Mouse (Mus musculus): ENCODE measurements around the gene Kel. TPM values are rescaled to one million over a fixed set of nuclear protein-coding genes. Genes with fewer than 3 reads are reported as not detected.

Gene Kel
- total RNA-seq, 2 experiments from 2014 or later = not detected

DNA sequence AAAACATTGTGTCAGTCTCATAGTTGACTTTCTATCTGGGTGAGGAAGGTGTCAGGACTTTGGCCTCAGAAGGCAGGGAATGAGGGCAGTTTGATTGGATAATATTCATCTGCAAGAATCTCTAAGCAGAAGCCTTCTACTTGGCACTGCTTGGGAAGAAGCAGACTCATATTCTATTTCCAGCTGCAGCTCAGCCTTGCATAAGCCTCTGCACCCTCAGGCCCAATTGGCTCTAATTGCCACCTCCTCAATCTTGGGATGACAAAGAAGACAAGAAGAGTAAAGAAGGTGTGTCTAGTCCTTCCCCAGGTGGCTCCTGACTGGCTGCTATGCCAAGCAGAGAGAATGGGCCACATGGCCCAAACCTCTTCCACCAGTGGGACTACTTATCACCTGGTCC is 57.5 kb downstream of the Kel start:
- no peak for DNase-seq
- intact Hi-C loops (cut with DNase I) = no loop called here

DNA sequence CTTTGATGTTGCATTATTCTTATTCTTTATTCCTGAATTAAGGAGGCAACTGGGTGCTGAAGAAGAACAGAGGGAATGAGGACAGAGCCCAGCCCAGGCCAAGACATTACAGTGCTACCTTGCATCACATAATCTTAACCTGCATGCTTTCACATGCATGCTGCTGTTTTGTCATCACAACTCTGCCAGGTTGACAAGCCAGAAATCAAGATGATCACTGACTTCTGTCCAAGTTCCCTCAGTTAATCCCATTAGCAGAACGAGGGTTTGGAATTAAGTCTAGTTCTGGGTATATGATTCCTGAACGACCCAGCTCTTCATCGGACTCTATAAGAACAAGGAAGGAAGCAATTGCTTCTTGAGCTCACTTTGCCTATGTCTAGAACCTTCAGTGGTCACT is 57.9 kb downstream of the Kel start:
- intact Hi-C loops (cut with DNase I) = no loop called here
- DNase-seq = no peak

DNA sequence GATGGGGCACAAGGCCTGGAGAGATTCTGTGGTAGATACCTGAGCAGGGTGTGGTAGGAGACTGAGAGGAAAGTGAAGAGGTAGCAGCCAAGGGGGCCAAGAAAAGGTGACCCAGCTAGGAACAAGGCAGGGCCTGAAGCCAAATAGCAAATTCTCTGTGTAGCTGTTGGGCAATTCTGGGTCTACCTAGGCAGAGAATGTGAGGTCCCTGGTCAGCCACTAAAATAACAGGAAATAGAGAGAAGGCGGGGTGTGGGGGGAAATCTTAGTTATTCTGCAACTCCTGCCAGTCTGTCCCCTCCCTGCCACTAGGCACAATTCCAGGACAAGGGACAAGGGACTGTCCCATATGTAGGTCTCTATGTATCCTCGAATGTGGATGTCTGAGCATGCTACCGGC is 60.9 kb downstream of the Kel start:
- no peak for DNase-seq
- intact Hi-C loops (cut with DNase I) = no loop called here

DNA sequence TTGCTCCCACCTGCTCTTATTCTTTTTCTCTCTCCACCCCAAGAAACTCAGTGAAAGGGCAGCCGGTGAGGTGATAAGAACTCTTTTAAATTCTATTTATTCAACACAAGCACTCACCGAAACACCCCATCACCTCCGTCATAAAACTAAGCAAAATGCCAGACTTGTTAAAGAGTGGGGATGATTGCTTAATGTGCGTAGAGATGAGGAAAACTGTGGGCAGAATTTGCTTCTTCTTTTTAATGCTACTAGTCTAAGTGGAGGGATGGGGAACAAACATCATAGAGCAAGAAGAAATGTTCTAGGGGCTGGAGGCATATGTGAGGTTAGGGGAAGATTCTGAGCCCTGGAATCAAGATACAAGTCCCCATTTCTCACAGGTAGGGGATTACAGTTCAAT is 61.4 kb downstream of the Kel start:
- intact Hi-C loops (cut with DNase I) = no loop called here
- no peak for DNase-seq

DNA sequence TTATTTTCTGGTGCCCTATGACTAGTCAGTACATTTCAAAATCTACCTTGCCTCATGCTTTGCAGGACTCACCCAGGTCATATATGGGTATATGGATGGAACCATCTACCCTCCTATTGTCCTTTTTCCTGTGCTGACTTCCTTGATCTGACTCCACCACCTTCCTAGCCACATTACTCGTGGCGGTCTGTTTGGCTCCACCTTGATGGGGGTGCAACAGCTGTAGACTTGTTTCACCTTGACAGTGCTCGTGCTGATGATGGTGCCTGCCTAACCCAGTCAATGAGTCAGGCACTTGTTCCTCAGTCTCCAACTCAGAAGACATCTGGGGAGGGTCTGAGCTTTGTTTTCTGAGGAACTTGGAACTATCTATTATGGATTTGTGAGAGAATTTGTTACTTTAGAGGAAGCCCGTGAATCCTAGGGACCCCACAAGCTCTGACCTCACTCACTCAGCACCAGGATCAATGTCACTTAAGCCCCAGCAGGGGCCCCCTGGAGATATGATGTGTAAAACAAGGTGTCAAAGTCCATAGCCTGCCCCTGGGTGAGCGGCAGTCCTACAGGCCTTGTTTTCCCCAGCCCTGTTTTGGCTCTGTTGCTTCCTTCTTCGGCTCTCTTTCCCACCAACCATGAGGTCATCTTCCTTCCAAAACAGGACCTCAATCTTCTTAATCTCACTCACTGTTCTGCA is 62.8 kb downstream of the Kel start:
- intact Hi-C loops (cut with DNase I) = no loop called here
- no peak for DNase-seq

DNA sequence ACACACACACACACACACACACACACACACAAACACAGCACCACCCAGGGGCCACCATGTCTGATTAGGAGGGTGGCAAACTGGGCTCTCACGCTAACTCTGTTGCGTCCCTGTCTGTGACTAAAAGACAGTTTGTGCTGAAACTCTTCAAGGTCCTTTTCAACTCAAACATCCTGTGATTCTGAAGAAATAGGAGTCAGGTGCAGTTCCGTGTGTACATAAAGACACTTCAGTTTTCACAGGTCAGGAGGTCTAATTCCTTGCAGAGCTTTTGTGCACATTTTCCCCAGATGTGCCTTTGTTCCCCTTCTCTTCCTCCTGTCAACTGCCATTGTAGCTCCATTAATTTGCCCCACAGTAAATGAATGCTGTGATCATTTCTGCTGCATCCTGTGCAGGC is 63.7 kb downstream of the Kel start:
- intact Hi-C loops (cut with DNase I) = no loop called here
- DNase-seq = no peak

DNA sequence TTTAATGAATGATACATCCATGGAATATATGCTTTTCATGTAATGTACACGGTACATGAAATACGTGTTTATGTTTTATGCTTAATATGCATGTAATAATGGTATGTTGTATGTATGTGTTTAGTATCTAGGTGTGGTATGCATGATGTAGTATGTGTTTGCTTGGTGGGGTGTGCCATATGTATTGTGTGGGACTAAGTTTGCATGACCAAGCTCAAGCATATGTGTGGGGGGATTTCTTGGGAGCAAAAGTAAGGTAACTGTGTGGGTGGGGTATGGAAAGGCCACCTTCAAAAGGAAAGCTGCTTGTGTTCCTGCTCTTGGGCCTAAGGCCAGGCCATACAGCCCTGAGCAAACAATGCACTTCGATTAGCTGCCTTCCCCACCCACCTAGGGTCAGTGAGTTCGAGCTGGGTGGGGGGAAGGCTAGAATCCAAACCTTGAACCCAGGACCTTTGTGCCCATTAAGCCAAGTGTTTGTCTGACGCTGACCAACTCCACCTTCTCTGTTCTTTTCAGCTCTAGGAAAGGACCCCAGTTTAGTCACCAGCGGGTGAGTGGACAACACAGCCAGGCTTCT is 66.1 kb downstream of the Kel start:
- intact Hi-C loops (cut with DNase I) = no loop called here

DNA sequence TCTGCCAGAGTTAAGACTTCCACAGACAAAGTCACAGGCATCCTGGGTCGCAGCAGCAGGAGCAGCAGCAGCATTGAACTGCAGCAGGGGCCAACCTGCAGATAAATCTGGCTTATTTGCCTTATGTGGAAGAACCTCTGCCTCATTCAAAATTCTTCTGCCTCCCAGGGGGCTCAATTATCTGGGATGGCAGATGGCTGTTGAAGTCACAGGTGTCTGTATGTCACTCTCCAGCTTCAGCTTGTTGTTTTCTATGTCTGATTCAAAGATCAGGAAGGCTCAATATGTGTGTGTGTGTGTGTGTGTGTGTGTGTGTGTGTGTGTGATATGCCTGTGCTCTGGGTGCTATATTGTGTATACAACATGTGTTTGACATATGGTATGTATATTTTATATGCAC is 66.7 kb downstream of the Kel start:
- no peak for DNase-seq
- intact Hi-C loops (cut with DNase I) = no loop called here

More for the DNA sequence above, 66.1 kb downstream of the Kel start:
- DNase-seq = no peak

Other genes with a start within 250 kb of the Kel start
- not detected for gene Prss1, start 245.4 kb downstream of the Kel start, total RNA-seq (2021)
- gene Prss2, start 182.6 kb downstream of the Kel start, total RNA-seq (2021) = not detected
- 100 to 1,000 TPM; 165 to 178 TPM for gene Ephb6, start 98.9 kb downstream of the Kel start, total RNA-seq (2021)
- under 1 TPM in 1 of 2 experiments, not detected in 1; 0.20 TPM for gene Trpv6, start 67.9 kb downstream of the Kel start, total RNA-seq (2021)
- gene Trpv5, start 23.6 kb downstream of the Kel start, total RNA-seq (2021) = not detected
- not detected for gene Llcfc1, start 19.9 kb downstream of the Kel start, total RNA-seq (2021)
- not detected for gene Olfr459, start 70.8 kb upstream of the Kel start, total RNA-seq (2021)
- not detected for gene Pip, start 143.2 kb upstream of the Kel start, total RNA-seq (2021)
- gene Sval2, start 148.7 kb upstream of the Kel start, total RNA-seq (2021) = not detected
- gene Sval1, start 247.3 kb upstream of the Kel start, total RNA-seq (2021) = not detected